ENCODE assay signal across 16 mouse cellular contexts in the genomic region with DNA sequence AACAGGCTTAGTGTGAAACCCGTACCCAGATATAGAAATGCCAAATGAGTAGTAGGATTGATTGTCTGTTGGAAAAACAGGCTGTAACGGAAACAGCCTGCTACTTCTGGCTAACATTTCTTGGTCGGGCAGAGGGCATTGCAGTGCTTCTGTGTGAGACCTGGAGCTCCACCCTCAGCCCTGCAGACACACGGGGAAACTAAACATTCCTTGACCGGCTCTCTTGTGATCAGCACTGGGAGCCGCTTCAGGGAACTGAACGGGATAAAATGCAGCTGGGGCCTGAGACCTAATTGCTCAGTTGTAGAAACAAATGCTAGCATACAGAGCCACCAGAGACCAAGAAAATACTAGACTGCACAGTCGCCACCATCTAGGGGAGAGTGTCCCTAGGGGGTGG. TPM values are rescaled to one million over a fixed set of nuclear protein-coding genes. Genes with fewer than 3 reads are reported as not detected.
DNase-seq lines count a peak whose midpoint lies in the region; ATAC-seq lines count a peak whose summit lies in the region.
"Had no signal": no experiment of that assay in that cellular context is flagged by ENCODE, and none has a peak within 500 bp of the region (broad histone marks: within the 10 kb centered on the region; RNA-seq: fewer than 3 reads in every experiment).

No protein-coding gene starts in this region.

- DNase-seq in heart, postnatal 14 days, result no peak
- no peak for DNase-seq in lung, postnatal 14 days
- DNase-seq in kidney, postnatal 10 days, result peak; percentile 53
- DNase-seq in adrenal gland, postnatal 36 days, result no peak
- DNase-seq: cerebellum, adult 9-11 months; heart, adult 18-20 months; lung, postnatal 10 days; right cerebral cortex, adult 18-20 months; spleen, adult 18-20 months; thymus, postnatal 25 days had no signal

- H3K9me3 ChIP-seq in heart, embryonic 16.5 days (replicated peaks; ENCODE audit: control insufficient read depth, low read length), result no peaks in the 10 kb centered on the region
- no peaks in the 10 kb centered on the region for H3K9me3 ChIP-seq in lung, embryonic 16.5 days (ENCODE audit: control insufficient read depth, low read length)
- H3K9me3 ChIP-seq in stomach, embryonic 16.5 days (replicated peaks; ENCODE audit: control insufficient read depth, low read length), result no peaks in the 10 kb centered on the region
- H3K9me3 ChIP-seq: forebrain, embryonic 13.5 days had no signal

- no peak overlapping the region for H3K9ac ChIP-seq in heart, embryonic 16.5 days (ENCODE audit: low read length)
- H3K9ac ChIP-seq in lung, embryonic 16.5 days (ENCODE audit: low read length), result 0 out of 2 replicates have a peak overlapping the region, but pooled peaks have one; percentile 6
- H3K9ac ChIP-seq in stomach, embryonic 16.5 days (ENCODE audit: low read length), result no peak overlapping the region
- H3K9ac ChIP-seq: forebrain, embryonic 13.5 days had no signal

- peaks cover 25% of the 10 kb centered on the region for H3K36me3 ChIP-seq in heart, embryonic 16.5 days (ENCODE audit: control insufficient read depth, insufficient read depth)
- H3K36me3 ChIP-seq in lung, embryonic 16.5 days (ENCODE audit: control insufficient read depth, insufficient read depth, low read length), result peaks cover 36% of the 10 kb centered on the region
- peaks cover 19% of the 10 kb centered on the region for H3K36me3 ChIP-seq in stomach, embryonic 16.5 days (ENCODE audit: control insufficient read depth, insufficient read depth, low read length)

- no peak overlapping the region for H3K4me2 ChIP-seq in heart, embryonic 16.5 days (ENCODE audit: low read depth, low read length)
- no peak overlapping the region for H3K4me2 ChIP-seq in lung, embryonic 16.5 days (ENCODE audit: low read depth, low read length)
- no peak overlapping the region for H3K4me2 ChIP-seq in stomach, embryonic 16.5 days (ENCODE audit: low read depth, low read length)
- H3K4me2 ChIP-seq: forebrain, embryonic 13.5 days had no signal

- H3K4me1 ChIP-seq in heart, embryonic 16.5 days (ENCODE audit: control insufficient read depth, insufficient read depth, low read length), result peaks cover 45% of the 10 kb centered on the region
- peaks cover 51% of the 10 kb centered on the region for H3K4me1 ChIP-seq in lung, embryonic 16.5 days (replicated peaks; ENCODE audit: control insufficient read depth, insufficient read depth, low read length)
- peaks cover 52% of the 10 kb centered on the region for H3K4me1 ChIP-seq in stomach, embryonic 16.5 days (ENCODE audit: control insufficient read depth, insufficient read depth, low read length)

- no peak overlapping the region for H3K4me3 ChIP-seq in heart, embryonic 16.5 days (ENCODE audit: low read length)
- no peak overlapping the region for H3K4me3 ChIP-seq in lung, embryonic 16.5 days (ENCODE audit: low read length)
- H3K4me3 ChIP-seq in stomach, embryonic 16.5 days (replicated peaks; ENCODE audit: low read length), result no peak overlapping the region
- H3K4me3 ChIP-seq: forebrain, embryonic 13.5 days had no signal

- ATAC-seq in heart, embryonic 16.5 days (replicated peaks; ENCODE audit: extremely low read depth, insufficient read depth, low FRiP score), result no peak
- no peak for ATAC-seq in lung, embryonic 16.5 days (ENCODE audit: low read depth)
- peak; percentile 20; the same call in 1 of the 2 replicates for ATAC-seq in stomach, embryonic 16.5 days (ENCODE audit: insufficient read depth, low FRiP score)
- ATAC-seq: forebrain, embryonic 13.5 days had no signal

- H3K27ac ChIP-seq in heart, embryonic 16.5 days (ENCODE audit: low read length), result peak overlapping the region; percentile 34; the same call in 1 of the 2 replicates
- no peak overlapping the region for H3K27ac ChIP-seq in lung, embryonic 16.5 days (ENCODE audit: low read length)
- no peak overlapping the region for H3K27ac ChIP-seq in stomach, embryonic 16.5 days (ENCODE audit: low read length)
- H3K27ac ChIP-seq: forebrain, embryonic 13.5 days had no signal

- WGBS in heart, embryonic 16.5 days, result 27% methylated on average over 8 of the region's 8 CpGs
- 17% methylated on average over 8 of the region's 8 CpGs for WGBS in lung, embryonic 16.5 days
- WGBS in stomach, embryonic 16.5 days, result 21% methylated on average over 8 of the region's 8 CpGs

- H3K27me3 ChIP-seq in heart, embryonic 16.5 days (ENCODE audit: control insufficient read depth, insufficient read depth, low read length), result peaks cover under 1% of the 10 kb centered on the region; the same call in 1 of the 2 replicates
- H3K27me3 ChIP-seq in lung, embryonic 16.5 days (ENCODE audit: control insufficient read depth, insufficient read depth, low read depth, low read length), result no peaks in the 10 kb centered on the region
- no peaks in the 10 kb centered on the region for H3K27me3 ChIP-seq in stomach, embryonic 16.5 days (ENCODE audit: control insufficient read depth, insufficient read depth, low read length)

- intact Hi-C loops in heart, postnatal 14 days (cut with DNase I), result no loop called here

RNA-seq across cellular contexts. Expression of a gene that starts 7.1 kb away (rescaled TPM):
- polyA plus RNA-seq in heart, embryonic 16.5 days (2015; fragmentation: Nextera tagmentation; extraction: Ambion mirVana), result 54.2 and 54.8 TPM in 2 replicates
- 10 to 100 TPM; 63.4 to 70.7 TPM for total RNA-seq in heart, postnatal 14 days (2021)
- 115 and 117 TPM in 2 replicates for polyA plus RNA-seq in lung, embryonic 16.5 days (2015; fragmentation: Nextera tagmentation; extraction: Ambion mirVana)
- 82.6 and 91.1 TPM in 2 replicates for polyA plus RNA-seq in stomach, embryonic 16.5 days (2015; fragmentation: Nextera tagmentation; extraction: Ambion mirVana)
- 100 to 1,000 TPM; 242 to 262 TPM for total RNA-seq in adrenal gland, postnatal 36 days (2021)

RNA-seq across cellular contexts. Expression of a gene that starts 24.3 kb away (rescaled TPM):
- 0.25 and 0.41 TPM in 2 replicates for polyA plus RNA-seq in heart, embryonic 16.5 days (2015; fragmentation: Nextera tagmentation; extraction: Ambion mirVana)
- total RNA-seq in heart, postnatal 14 days (2021), result not detected
- 0.49 and 0.99 TPM in 2 replicates for polyA plus RNA-seq in lung, embryonic 16.5 days (2015; fragmentation: Nextera tagmentation; extraction: Ambion mirVana)
- 6.3 and 8.2 TPM in 2 replicates for polyA plus RNA-seq in stomach, embryonic 16.5 days (2015; fragmentation: Nextera tagmentation; extraction: Ambion mirVana)
- total RNA-seq in adrenal gland, postnatal 36 days (2021), result under 1 TPM in 1 of 2 experiments, not detected in 1; 0.36 TPM
- total RNA-seq: heart, adult 18-20 months; layer of hippocampus, postnatal 25 days; megakaryocyte-erythroid progenitor cell, adult 5-6 weeks had no signal

RNA-seq across cellular contexts. Expression of a gene that starts 35.8 kb away (rescaled TPM):
- 2.6 and 2.9 TPM in 2 replicates for polyA plus RNA-seq in heart, embryonic 16.5 days (2015; fragmentation: Nextera tagmentation; extraction: Ambion mirVana)
- 1 to 10 TPM in 1 of 2 experiments, under 1 TPM in 1; 1.00 to 1.1 TPM for total RNA-seq in heart, postnatal 14 days (2021)
- 9.1 and 13.4 TPM in 2 replicates for polyA plus RNA-seq in lung, embryonic 16.5 days (2015; fragmentation: Nextera tagmentation; extraction: Ambion mirVana)
- 5.8 and 9.7 TPM in 2 replicates for polyA plus RNA-seq in stomach, embryonic 16.5 days (2015; fragmentation: Nextera tagmentation; extraction: Ambion mirVana)
- total RNA-seq in adrenal gland, postnatal 36 days (2021), result 1 to 10 TPM; 1.1 to 1.5 TPM

RNA-seq across cellular contexts. Expression of a gene that starts 42.6 kb away (rescaled TPM):
- 43.0 and 51.4 TPM in 2 replicates for polyA plus RNA-seq in heart, embryonic 16.5 days (2015; fragmentation: Nextera tagmentation; extraction: Ambion mirVana)
- total RNA-seq in heart, postnatal 14 days (2021), result 10 to 100 TPM; 34.6 to 36.0 TPM
- polyA plus RNA-seq in lung, embryonic 16.5 days (2015; fragmentation: Nextera tagmentation; extraction: Ambion mirVana), result 91.1 and 96.4 TPM in 2 replicates
- polyA plus RNA-seq in stomach, embryonic 16.5 days (2015; fragmentation: Nextera tagmentation; extraction: Ambion mirVana), result 69.4 and 73.1 TPM in 2 replicates
- total RNA-seq in adrenal gland, postnatal 36 days (2021), result 10 to 100 TPM; 76.7 to 87.4 TPM
